Mouse (Mus musculus) bone marrow macrophage, adult 2 months (primary cell): ENCODE measurements around the gene Nabp2.

Source experiments
- CTCF ChIP-seq: IDR thresholded peaks from 2 replicates; pipeline ENCODE4 v1.5.1; 2012; ENCODE audit warnings: low read depth, mild to moderate bottlenecking, low read length, moderate library complexity
- POLR2A ChIP-seq: IDR thresholded peaks from 2 replicates; pipeline ENCODE4 v1.6.1; 2012; ENCODE audit warnings: mild to moderate bottlenecking, low read depth, low read length, borderline replicate concordance

GRCm38 (mm10) chr10:128390366-128390765 lies 20.9 kb downstream of the Nabp2 start:
- TF ChIP-seq POLR2A (no peak), CTCF (no peak)
